In genomic region chr3:83915768-83916496, GRCm38 (mm10) we compare ENCODE assay signal across 8 mouse cellular contexts.
DNase-seq lines count a peak whose midpoint lies in the region; ATAC-seq and TF ChIP-seq lines count a peak whose summit lies in the region.

No protein-coding gene starts in this region.

- peak; percentile 33 for DNase-seq in heart, adult 8-10 months (ENCODE audit: low spot score)
- peak; percentile 32 to 34 for DNase-seq in adrenal gland, adult 18-20 months (ENCODE audit: low spot score in 2 of 2)
- DNase-seq in embryo, embryonic 11 days, result peak; percentile 68
- DNase-seq in hindlimb bud, embryonic 11.5 days (ENCODE audit: extremely low spot score, low read depth, low spot score), result peak; percentile 12
- peak in 2 of 3 experiments; percentile 4 to 16 for DNase-seq in liver, embryonic 14.5 days (ENCODE audit: low read depth in 3 of 3, low spot score in 3 of 3)
- no peak for DNase-seq in thymus, postnatal 10 days (ENCODE audit: low spot score in 2 of 2)

- no peak overlapping the region for H3K4me2 ChIP-seq in heart, embryonic 11.5 days
- no peak overlapping the region for H3K4me2 ChIP-seq in liver, embryonic 14.5 days (ENCODE audit: low read depth)
- H3K4me2 ChIP-seq in neural tube, embryonic 14.5 days (ENCODE audit: low read depth, low read length), result no peak overlapping the region

- no peak overlapping the region for H3K4me3 ChIP-seq in heart, embryonic 11.5 days (ENCODE audit: low read depth, low read length)
- no peak overlapping the region for H3K4me3 ChIP-seq in liver, embryonic 14.5 days (ENCODE audit: insufficient read depth in 1 of 2, low read depth in 2 of 2, low read length in 2 of 2)
- no peak overlapping the region for H3K4me3 ChIP-seq in neural tube, embryonic 14.5 days (ENCODE audit: low read depth, low read length)

- no peaks in the 10 kb centered on the region for H3K9me3 ChIP-seq in heart, embryonic 11.5 days (replicated peaks; ENCODE audit: control insufficient read depth, low read length)
- no peaks in the 10 kb centered on the region for H3K9me3 ChIP-seq in liver, embryonic 14.5 days (ENCODE audit: control insufficient read depth, low read length)
- no peaks in the 10 kb centered on the region for H3K9me3 ChIP-seq in neural tube, embryonic 14.5 days (ENCODE audit: control insufficient read depth, low read length)

- WGBS in heart, embryonic 11.5 days (ENCODE audit: insufficient replicate concordance), result 73% methylated on average over 11 of the region's 11 CpGs
- 75% methylated on average over 11 of the region's 11 CpGs for WGBS in liver, embryonic 14.5 days (ENCODE audit: insufficient replicate concordance)
- WGBS in neural tube, embryonic 14.5 days, result 78% methylated on average over 11 of the region's 11 CpGs

- ATAC-seq in heart, embryonic 11.5 days (replicated peaks; ENCODE audit: insufficient number of reproducible peaks, low FRiP score, low TSS enrichment), result no peak
- ATAC-seq in liver, embryonic 14.5 days (ENCODE audit: insufficient read depth), result no peak
- peak; percentile 62; the same call in 1 of the 2 replicates for ATAC-seq in neural tube, embryonic 14.5 days (ENCODE audit: low read depth)

- no peak overlapping the region for H3K27ac ChIP-seq in heart, embryonic 11.5 days (ENCODE audit: low read depth, low read length)
- H3K27ac ChIP-seq in liver, embryonic 14.5 days, result no peak overlapping the region
- no peak overlapping the region for H3K27ac ChIP-seq in neural tube, embryonic 14.5 days (ENCODE audit: low read depth, low read length)

- TF ChIP-seq CTCF in liver, embryonic 14.5 days (IDR thresholded peaks at IDR 0.05; ENCODE audit: low read depth), result peak; percentile 76

- peaks cover 14% of the 10 kb centered on the region for H3K36me3 ChIP-seq in heart, embryonic 11.5 days (ENCODE audit: control insufficient read depth, insufficient read depth, low read length)
- H3K36me3 ChIP-seq in liver, embryonic 14.5 days (replicated peaks; ENCODE audit: control insufficient read depth, insufficient read depth, low read depth), result peaks cover 48% of the 10 kb centered on the region
- H3K36me3 ChIP-seq in neural tube, embryonic 14.5 days (ENCODE audit: control insufficient read depth, insufficient read depth, low read length), result peaks cover 45% of the 10 kb centered on the region

- H3K9ac ChIP-seq in heart, embryonic 11.5 days (ENCODE audit: low read depth, low read length), result no peak overlapping the region
- H3K9ac ChIP-seq in liver, embryonic 14.5 days (replicated peaks), result no peak overlapping the region
- no peak overlapping the region for H3K9ac ChIP-seq in neural tube, embryonic 14.5 days (replicated peaks; ENCODE audit: low read depth, low read length)

- no peaks in the 10 kb centered on the region for H3K27me3 ChIP-seq in heart, embryonic 11.5 days (ENCODE audit: control insufficient read depth, insufficient read depth, low read length)
- no peaks in the 10 kb centered on the region for H3K27me3 ChIP-seq in liver, embryonic 14.5 days (ENCODE audit: control insufficient read depth, insufficient read depth, low read length)
- no peaks in the 10 kb centered on the region for H3K27me3 ChIP-seq in neural tube, embryonic 14.5 days (ENCODE audit: control insufficient read depth, insufficient read depth, low read length)

- H3K4me1 ChIP-seq in heart, embryonic 11.5 days (ENCODE audit: control insufficient read depth, insufficient read depth, low read length), result no peaks in the 10 kb centered on the region
- no peaks in the 10 kb centered on the region for H3K4me1 ChIP-seq in liver, embryonic 14.5 days (replicated peaks; ENCODE audit: control insufficient read depth in 2 of 2, insufficient read depth in 2 of 2, low read length in 1 of 2)
- no peaks in the 10 kb centered on the region for H3K4me1 ChIP-seq in neural tube, embryonic 14.5 days (ENCODE audit: control insufficient read depth, insufficient read depth, low read length)

- no peak for TF ChIP-seq EP300 in liver, embryonic 14.5 days (IDR thresholded peaks at IDR 0.05; ENCODE audit: low read depth)

Comparison
In these comparisons a context has a peak if more than half of its experiments do, and no peak if none do; other contexts are left out.
1. DNase-seq: peak in heart, adult 8-10 months (single experiment), adrenal gland, adult 18-20 months (2 of 2), embryo, embryonic 11 days (single experiment), hindlimb bud, embryonic 11.5 days (single experiment) and liver, embryonic 14.5 days (2 of 3); none in thymus, postnatal 10 days (0 of 2).